In genomic region chr5:108694352-108695261, GRCm38 (mm10) we compare ENCODE assay signal across 8 mouse cellular contexts. TPM values are rescaled to one million over a fixed set of nuclear protein-coding genes. Genes with fewer than 3 reads are reported as not detected.
DNase-seq lines count a peak whose midpoint lies in the region; ATAC-seq lines count a peak whose summit lies in the region.

No protein-coding gene starts in this region.

- H3K27ac ChIP-seq in hindbrain, embryonic 13.5 days: no peak overlapping the region
- H3K27ac ChIP-seq in midbrain, embryonic 15.5 days: no peak overlapping the region

- DNase-seq in A20 (ENCODE audit: low read depth, low spot score): peak; percentile 57
- peak; percentile 51 for DNase-seq in NIH3T3 (ENCODE audit: low read depth)
- DNase-seq in liver: peak; percentile 65
- DNase-seq in testis, postnatal 14 days (ENCODE audit: low spot score): peak; percentile 56
- DNase-seq in left cerebral cortex, postnatal 25 days (ENCODE audit: low spot score in 2 of 2): no peak

- intact Hi-C loops in left cerebral cortex, postnatal 25 days (cut with DNase I): loop anchor here (1.0 to 10.0 kb wide), 2 partner anchors 33 to 1400 kb away; partner anchors contain the start of genes Gm35315 and Plcxd1

- under 1% methylated on average over 78 of the region's 99 CpGs for WGBS in hindbrain, embryonic 13.5 days
- under 1% methylated on average over 98 of the region's 99 CpGs for WGBS in midbrain, embryonic 15.5 days

- no peaks in the 10 kb centered on the region; the same call in 1 of the 2 replicates for H3K27me3 ChIP-seq in erythroblast, embryonic 14.5 days (ENCODE audit: control insufficient read depth)
- peaks cover 38% of the 10 kb centered on the region for H3K27me3 ChIP-seq in hindbrain, embryonic 13.5 days
- peaks cover 18% of the 10 kb centered on the region for H3K27me3 ChIP-seq in midbrain, embryonic 15.5 days (replicated peaks)

- H3K9ac ChIP-seq in hindbrain, embryonic 13.5 days: peak overlapping the region; percentile 73
- peak overlapping the region; percentile 33 for H3K9ac ChIP-seq in midbrain, embryonic 15.5 days

- peak overlapping the region; percentile 93 for H3K4me2 ChIP-seq in hindbrain, embryonic 13.5 days
- H3K4me2 ChIP-seq in midbrain, embryonic 15.5 days: peak overlapping the region; percentile 91

- peak; percentile 41 for ATAC-seq in hindbrain, embryonic 13.5 days (ENCODE audit: low FRiP score)
- ATAC-seq in midbrain, embryonic 15.5 days (replicated peaks): peak; percentile 69

- H3K36me3 ChIP-seq in erythroblast, embryonic 14.5 days (ENCODE audit: control insufficient read depth): peaks cover 6% of the 10 kb centered on the region
- no peaks in the 10 kb centered on the region for H3K36me3 ChIP-seq in hindbrain, embryonic 13.5 days
- H3K36me3 ChIP-seq in midbrain, embryonic 15.5 days (replicated peaks): no peaks in the 10 kb centered on the region

- no peaks in the 10 kb centered on the region for H3K9me3 ChIP-seq in erythroblast, embryonic 14.5 days (ENCODE audit: control insufficient read depth, low read length)
- H3K9me3 ChIP-seq in hindbrain, embryonic 13.5 days: no peaks in the 10 kb centered on the region
- H3K9me3 ChIP-seq in midbrain, embryonic 15.5 days: no peaks in the 10 kb centered on the region

- H3K4me3 ChIP-seq in erythroblast, embryonic 14.5 days (replicated peaks): peak overlapping the region; percentile 82
- H3K4me3 ChIP-seq in hindbrain, embryonic 13.5 days: peak overlapping the region; percentile 76
- peak overlapping the region; percentile 73 for H3K4me3 ChIP-seq in midbrain, embryonic 15.5 days

- peaks cover 54% of the 10 kb centered on the region for H3K4me1 ChIP-seq in erythroblast, embryonic 14.5 days (ENCODE audit: control insufficient read depth)
- peaks cover 44% of the 10 kb centered on the region for H3K4me1 ChIP-seq in hindbrain, embryonic 13.5 days (replicated peaks)
- H3K4me1 ChIP-seq in midbrain, embryonic 15.5 days: peaks cover 26% of the 10 kb centered on the region

RNA-seq across cellular contexts. Expression of gene Fgfrl1, which starts 2.4 kb away (rescaled TPM):
- 1.8 and 2.4 TPM in 2 replicates for polyA plus RNA-seq in erythroblast, embryonic 14.5 days (2012)
- polyA plus RNA-seq in hindbrain, embryonic 13.5 days (2015; fragmentation: Nextera tagmentation; extraction: Ambion mirVana): 4.7 and 5.8 TPM in 2 replicates
- 5.5 and 6.0 TPM in 2 replicates for polyA plus RNA-seq in midbrain, embryonic 15.5 days (2015; fragmentation: Nextera tagmentation; extraction: Ambion mirVana)
- 10 to 100 TPM; 20.0 to 20.6 TPM for total RNA-seq in left cerebral cortex, postnatal 25 days (2021)

RNA-seq across cellular contexts. Expression of gene Slc26a1, which starts 19.2 kb away (rescaled TPM):
- polyA plus RNA-seq in erythroblast, embryonic 14.5 days (2012): 0.47 and 0.59 TPM in 2 replicates
- polyA plus RNA-seq in hindbrain, embryonic 13.5 days (2015; fragmentation: Nextera tagmentation; extraction: Ambion mirVana): 2.0 and 2.7 TPM in 2 replicates
- polyA plus RNA-seq in midbrain, embryonic 15.5 days (2015; fragmentation: Nextera tagmentation; extraction: Ambion mirVana): 4.0 and 4.1 TPM in 2 replicates
- 1 to 10 TPM; 1.3 to 1.5 TPM for total RNA-seq in left cerebral cortex, postnatal 25 days (2021)

RNA-seq across cellular contexts. Expression of gene Dgkq, which starts 25.1 kb away (rescaled TPM):
- 0.08 and 0.16 TPM in 2 replicates for polyA plus RNA-seq in erythroblast, embryonic 14.5 days (2012)
- 23.8 and 27.2 TPM in 2 replicates for polyA plus RNA-seq in hindbrain, embryonic 13.5 days (2015; fragmentation: Nextera tagmentation; extraction: Ambion mirVana)
- 33.9 and 36.7 TPM in 2 replicates for polyA plus RNA-seq in midbrain, embryonic 15.5 days (2015; fragmentation: Nextera tagmentation; extraction: Ambion mirVana)
- total RNA-seq in left cerebral cortex, postnatal 25 days (2021): 10 to 100 TPM; 46.9 to 57.7 TPM

RNA-seq across cellular contexts. Expression of gene Idua, which starts 34.5 kb away (rescaled TPM):
- polyA plus RNA-seq in erythroblast, embryonic 14.5 days (2012): 0.06 and 0.07 TPM in 2 replicates
- 9.8 and 12.3 TPM in 2 replicates for polyA plus RNA-seq in hindbrain, embryonic 13.5 days (2015; fragmentation: Nextera tagmentation; extraction: Ambion mirVana)
- 12.1 and 15.9 TPM in 2 replicates for polyA plus RNA-seq in midbrain, embryonic 15.5 days (2015; fragmentation: Nextera tagmentation; extraction: Ambion mirVana)
- 10 to 100 TPM; 11.4 to 15.0 TPM for total RNA-seq in left cerebral cortex, postnatal 25 days (2021)

Comparison
In these comparisons a context has a peak if more than half of its experiments do, and no peak if none do; other contexts are left out.
1. DNase-seq: peak in A20 (single experiment), NIH3T3 (single experiment), liver (single experiment) and testis, postnatal 14 days (single experiment); none in left cerebral cortex, postnatal 25 days (0 of 2).
2. RNA of gene Dgkq, which starts 25.1 kb away (polyA plus RNA-seq): 33.9 to 36.7 TPM in midbrain, embryonic 15.5 days and 23.8 to 27.2 TPM in hindbrain, embryonic 13.5 days; 0.08 to 0.16 TPM in erythroblast, embryonic 14.5 days; every median in the first group is over 10 times any median in the second.
3. Peak in every context shown above with its lines, with median percentiles within 50 percentile points of each other: H3K4me3 ChIP-seq.